Mouse (Mus musculus) CH12.LX (cell line): ENCODE results near the gene Fryl. TPM values are rescaled to one million over a fixed set of nuclear protein-coding genes. Genes with fewer than 3 reads are reported as not detected.

Experiments used
- DNase-seq: peaks from one replicate; pipeline ENCODE4 v3.0.0-alpha.2; 2013; ENCODE audit errors: extremely low read depth
- H3K27ac ChIP-seq: 2 replicates; pipeline ENCODE4 v1.5.1; 2012; ENCODE audit warnings: low read depth, mild to moderate bottlenecking, control low read depth, moderate library complexity; ENCODE audit not compliant: insufficient read depth
- H3K27me3 ChIP-seq: replicated peaks from 2 replicates; pipeline ENCODE3; 2012; ENCODE audit warnings: inconsistent platforms
- H3K36me3 ChIP-seq, 2 experiments: replicated peaks in 1 of 2; 2 replicates each; pipeline versions ENCODE3 to v1.6.1; 2012; ENCODE audit warnings: inconsistent platforms in 1 of 2, low read length in 1 of 2, mild to moderate bottlenecking in 1 of 2, mixed read lengths in 1 of 2, moderate library complexity in 1 of 2; ENCODE audit not compliant: control insufficient read depth in 1 of 2, insufficient read depth in 1 of 2
- H3K4me1 ChIP-seq, 2 experiments: 2 replicates each; pipeline ENCODE4 v1.6.1; 2012; ENCODE audit warnings: inconsistent platforms in 1 of 2, moderate library complexity in 1 of 2; ENCODE audit not compliant: insufficient read depth in 2 of 2, control insufficient read depth in 1 of 2
- H3K4me2 ChIP-seq: 2 replicates; pipeline ENCODE4 v1.6.1; 2012; ENCODE audit warnings: low read depth, mild to moderate bottlenecking, control low read depth; ENCODE audit not compliant: poor library complexity, insufficient read depth, severe bottlenecking
- H3K4me3 ChIP-seq, 3 experiments: fragments of 150-350 bp in 1 of 3; sonication (generic) in 1 of 3; replicated peaks in 1 of 3; 2 replicates each; pipeline versions ENCODE3 to v1.5.1; 2011 to 2012; ENCODE audit warnings: low read depth in 2 of 3, low read length in 2 of 3, mild to moderate bottlenecking in 2 of 3, moderate library complexity in 2 of 3, control low read depth in 1 of 3, improper control_type of control experiment in 1 of 3, inconsistent platforms in 1 of 3, mixed read lengths in 1 of 3; ENCODE audit not compliant: poor library complexity in 1 of 3
- H3K79me2 ChIP-seq: replicated peaks from 2 replicates; pipeline ENCODE4 v1.6.1; 2012; ENCODE audit warnings: mild to moderate bottlenecking, moderate library complexity; ENCODE audit not compliant: control insufficient read depth, poor library complexity, insufficient read depth, severe bottlenecking; ENCODE audit errors: extremely low read depth
- H3K9ac ChIP-seq: 2 replicates; pipeline ENCODE4 v1.6.1; 2012; ENCODE audit warnings: low read depth, mild to moderate bottlenecking, control low read depth, moderate library complexity; ENCODE audit not compliant: insufficient read depth
- H3K9me3 ChIP-seq: replicated peaks from 2 replicates; pipeline ENCODE3; 2012; ENCODE audit warnings: low read length, inconsistent platforms, mixed read lengths
- CHD1 ChIP-seq: IDR thresholded peaks from 2 replicates; pipeline ENCODE4 v1.6.1; 2012; ENCODE audit warnings: low read depth, low read length, improper control_type of control experiment, inconsistent platforms
- CHD2 ChIP-seq: IDR thresholded peaks from 2 replicates; pipeline ENCODE4 v1.6.1; 2011; ENCODE audit warnings: low read length, improper control_type of control experiment
- E2F4 ChIP-seq: IDR thresholded peaks from 2 replicates; pipeline ENCODE4 v1.6.1; 2011; ENCODE audit warnings: low read depth, low read length, improper control_type of control experiment; ENCODE audit not compliant: insufficient replicate concordance
- ELF1 ChIP-seq: IDR thresholded peaks from 2 replicates; pipeline ENCODE4 v1.6.1; 2014; ENCODE audit warnings: low read depth, mild to moderate bottlenecking, inconsistent platforms, low read length, improper control_type of control experiment
- EP300 ChIP-seq: IDR thresholded peaks from 2 replicates; pipeline ENCODE4 v1.6.1; 2011; ENCODE audit warnings: low read length, improper control_type of control experiment
- ETS1 ChIP-seq: conservative IDR thresholded peaks from 2 replicates; pipeline ENCODE4 v1.6.1; 2012; ENCODE audit warnings: low read depth, mild to moderate bottlenecking, inconsistent platforms, low read length, improper control_type of control experiment, moderate library complexity
- GABPA ChIP-seq: IDR thresholded peaks from 2 replicates; pipeline ENCODE4 v1.6.1; 2012; ENCODE audit warnings: low read depth, low read length, improper control_type of control experiment, inconsistent platforms; ENCODE audit not compliant: insufficient replicate concordance
- HCFC1 ChIP-seq: IDR thresholded peaks from 2 replicates; pipeline ENCODE4 v1.6.1; 2012; ENCODE audit warnings: low read depth, mild to moderate bottlenecking, inconsistent platforms, low read length, improper control_type of control experiment
- IRF4 ChIP-seq: IDR thresholded peaks from 2 replicates; pipeline ENCODE4 v1.6.1; 2014; ENCODE audit warnings: low read depth, mild to moderate bottlenecking, inconsistent platforms, low read length, improper control_type of control experiment
- JUN ChIP-seq: IDR thresholded peaks from 2 replicates; pipeline ENCODE4 v1.6.1; 2011; ENCODE audit warnings: low read depth, mild to moderate bottlenecking, low read length, improper control_type of control experiment, moderate library complexity; ENCODE audit not compliant: insufficient read depth
- MAFK ChIP-seq: IDR thresholded peaks from 2 replicates; pipeline ENCODE4 v1.6.1; 2011; ENCODE audit warnings: low read length, improper control_type of control experiment; ENCODE audit not compliant: insufficient replicate concordance
- MAZ ChIP-seq: IDR thresholded peaks from 2 replicates; pipeline ENCODE4 v1.6.1; 2012; ENCODE audit warnings: low read depth, mild to moderate bottlenecking, inconsistent platforms, low read length, improper control_type of control experiment, moderate library complexity
- MEF2A ChIP-seq: IDR thresholded peaks from 2 replicates; pipeline ENCODE4 v1.6.1; 2014; ENCODE audit warnings: low read depth, mild to moderate bottlenecking, inconsistent platforms, low read length, improper control_type of control experiment, borderline replicate concordance
- MYC ChIP-seq: IDR thresholded peaks from 2 replicates; pipeline ENCODE4 v1.6.1; 2011; ENCODE audit warnings: low read depth, mild to moderate bottlenecking, improper control_type of control experiment, low read length
- PAX5 ChIP-seq: IDR thresholded peaks from 2 replicates; pipeline ENCODE4 v1.6.1; 2012; ENCODE audit warnings: low read length, inconsistent platforms, mixed read lengths
- RAD21 ChIP-seq: IDR thresholded peaks from 2 replicates; pipeline ENCODE4 v1.6.1; 2011; ENCODE audit warnings: low read depth, mild to moderate bottlenecking, low read length, improper control_type of control experiment, moderate library complexity
- RCOR1 ChIP-seq: conservative IDR thresholded peaks from 2 replicates; pipeline ENCODE4 v1.6.1; 2012; ENCODE audit warnings: low read depth, mild to moderate bottlenecking, inconsistent platforms, low read length, improper control_type of control experiment
- SMC3 ChIP-seq: IDR thresholded peaks from 2 replicates; pipeline ENCODE4 v1.6.1; 2011; ENCODE audit warnings: low read depth, low read length, improper control_type of control experiment
- TCF12 ChIP-seq: IDR thresholded peaks from 2 replicates; pipeline ENCODE4 v1.6.1; 2014; ENCODE audit warnings: low read depth, mild to moderate bottlenecking, inconsistent platforms, low read length, improper control_type of control experiment
- USF1 ChIP-seq: IDR thresholded peaks from 2 replicates; pipeline ENCODE4 v1.6.1; 2014; ENCODE audit warnings: low read depth, mild to moderate bottlenecking, inconsistent platforms, low read length, improper control_type of control experiment
- dilution Hi-C: fragments of 300-500 bp; cut with MboI; formaldehyde crosslinking; loops from 2 replicates; pipeline ENCODE4 v1.14.3; 2020; ENCODE audit warnings: low sequenced_read_pairs; ENCODE audit not compliant: extremely low pct_unique_long_range_greater_than_20kb, extremely low pct_ligation_motif_present
- in situ Hi-C: fragments of 300-500 bp; cut with MboI; formaldehyde crosslinking; loops from 3 replicates; pipeline ENCODE4 v1.14.3; 2019; ENCODE audit warnings: low sequenced_read_pairs, low pct_ligation_motif_present, low pct_unique_long_range_greater_than_20kb, mixed read lengths
- polyA plus RNA-seq: library from polyadenylated mRNA; unstranded; fragments of >175 nt; gene quantifications from 2 replicates; pipeline ENCODE4 v1.2.1, GENCODE M21; 2012; ENCODE audit warnings: low read depth; ENCODE audit not compliant: insufficient read length
- total RNA-seq, 2 experiments: library from RNA; depleted of rRNA; stranded (reverse); fragments of 300-350 nt in 1 of 2; fragments of >200 nt in 1 of 2; gene quantifications; 2 replicates each; pipeline ENCODE4 v1.2.3; 2012 to 2014

Fryl gene
- total and polyA plus RNA-seq, 3 experiments = 23.2 to 38.4 (median 31.3) TPM

GRCm38 (mm10) chr5:73304507-73304906 lies 48.1 kb upstream of the Fryl start:
- DNase-seq = no peak
- no peak overlapping the region for H3K9ac ChIP-seq
- peaks cover 40% of the 10 kb centered on the region for H3K79me2 ChIP-seq
- TF ChIP-seq ETS1 (no peak), CHD2 (no peak), ELF1 (no peak), USF1 (no peak), PAX5 (no peak), MYC (no peak), MEF2A (no peak), SMC3 (no peak), IRF4 (no peak), HCFC1 (no peak), EP300 (no peak), MAFK (no peak), TCF12 (no peak), CHD1 (no peak), RCOR1 (no peak), JUN (no peak), GABPA (no peak), MAZ (no peak)
- H3K27me3 ChIP-seq = no peaks in the 10 kb centered on the region
- H3K4me1 ChIP-seq = peaks cover 5 to 13% of the 10 kb centered on the region in 2 experiments
- in situ Hi-C loops (no loop called here), dilution Hi-C loops (no loop called here)
- H3K9me3 ChIP-seq = no peaks in the 10 kb centered on the region
- no peak overlapping the region for H3K27ac ChIP-seq
- H3K4me2 ChIP-seq = no peak overlapping the region
- H3K4me3 ChIP-seq = no peak overlapping the region
- peaks cover 66 to 92% of the 10 kb centered on the region in 2 experiments for H3K36me3 ChIP-seq

GRCm38 (mm10) chr5:73301601-73302307 lies 45.3 kb upstream of the Fryl start:
- H3K79me2 ChIP-seq = peaks cover 38% of the 10 kb centered on the region
- in situ Hi-C loops = no loop called here
- TF ChIP-seq RAD21 = no peak
- TF ChIP-seq EP300 = no peak
- TF ChIP-seq E2F4 = no peak
- TF ChIP-seq, all 38 proteins: peak for 0
- Histone ChIP-seq H3K4me3 (no peak overlapping the region), H3K9me3 (no peaks in the 10 kb centered on the region), H3K4me2 (no peak overlapping the region), H3K27ac (no peak overlapping the region), H3K36me3 (peaks cover 62 to 88% of the 10 kb centered on the region in 2 experiments), H3K4me1 (peaks cover 3 to 19% of the 10 kb centered on the region in 2 experiments), H3K27me3 (no peaks in the 10 kb centered on the region), H3K9ac (no peak overlapping the region)
- no peak for DNase-seq
- dilution Hi-C loops = no loop called here
